Mouse (Mus musculus) bone marrow, adult 2 months (tissue): ENCODE data around the gene Fbln1. TPM values are rescaled to one million over a fixed set of nuclear protein-coding genes. Genes with fewer than 3 reads are reported as not detected.

Source experiments
- H3K27ac ChIP-seq: fragments of 200-500 bp; 2 replicates; pipeline ENCODE4 v1.5.1; 2012; ENCODE audit warnings: low read depth, mild to moderate bottlenecking, control low read depth, inconsistent platforms, low read length; ENCODE audit not compliant: control insufficient read depth, poor library complexity, insufficient read depth
- H3K4me1 ChIP-seq: fragments of 200-500 bp; 2 replicates; pipeline ENCODE4 v1.6.1; 2011; ENCODE audit warnings: low read length; ENCODE audit not compliant: control insufficient read depth, insufficient read depth
- H3K4me3 ChIP-seq: fragments of 200-500 bp; replicated peaks from 2 replicates; pipeline ENCODE3; 2011; ENCODE audit warnings: mild to moderate bottlenecking, low read depth, low read length, control low read depth; ENCODE audit not compliant: control insufficient read depth
- CTCF ChIP-seq: fragments of 200-500 bp; IDR thresholded peaks from 2 replicates; pipeline ENCODE4 v1.5.1; 2011; ENCODE audit warnings: low read length, control low read depth; ENCODE audit not compliant: control insufficient read depth, insufficient read depth
- POLR2A ChIP-seq: fragments of 200-500 bp; IDR thresholded peaks from 2 replicates; pipeline ENCODE4 v1.6.1; 2011; ENCODE audit warnings: low read depth, mild to moderate bottlenecking, control low read depth, low read length, borderline replicate concordance; ENCODE audit not compliant: control insufficient read depth
- WGBS: fragments of 180-500 bp; shearing (Covaris S2); methylation state at CpG from one replicate; pipeline ENCODE4 v1.1.7; 2018; 5-methylcytosine and 5-hydroxymethylcytosine counted together
- polyA plus RNA-seq: library from polyadenylated mRNA; stranded (reverse); fragments of >200 nt; gene quantifications from 2 replicates; pipeline ENCODE4 v1.2.4, GENCODE M21; 2011; ENCODE audit warnings: low replicate concordance; ENCODE audit not compliant: missing spikeins, insufficient read depth, insufficient read length

Gene Fbln1
- polyA plus RNA-seq, 1 experiment, result 2.0 TPM

DNA sequence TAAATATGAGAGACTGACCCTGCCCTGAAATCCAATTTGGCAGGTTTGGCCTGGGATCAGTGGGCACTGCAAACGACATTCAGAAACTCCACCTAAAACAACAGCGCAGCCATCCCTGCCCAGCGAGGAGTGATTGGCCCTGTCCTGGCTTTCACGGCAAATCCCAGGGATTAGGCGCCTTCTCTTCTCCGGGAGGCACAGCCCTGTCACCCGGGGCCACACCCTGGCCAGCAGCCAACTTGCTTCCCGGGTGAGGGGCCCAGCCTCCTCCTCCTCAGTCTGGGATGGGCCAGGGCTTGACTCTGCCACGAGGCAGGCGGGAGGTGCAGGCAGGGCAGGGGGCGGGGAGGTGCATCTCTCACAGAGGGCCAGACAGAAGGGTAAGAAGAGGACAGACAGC lies 67.2 kb downstream of the Fbln1 start:
- Histone ChIP-seq H3K27ac (no peak overlapping the region), H3K4me3 (no peak overlapping the region), H3K4me1 (no peaks in the 10 kb centered on the region)
- 64% methylated on average over 11 of the region's 11 CpGs for WGBS
- no peak for TF ChIP-seq CTCF
- TF ChIP-seq POLR2A, result no peak

DNA sequence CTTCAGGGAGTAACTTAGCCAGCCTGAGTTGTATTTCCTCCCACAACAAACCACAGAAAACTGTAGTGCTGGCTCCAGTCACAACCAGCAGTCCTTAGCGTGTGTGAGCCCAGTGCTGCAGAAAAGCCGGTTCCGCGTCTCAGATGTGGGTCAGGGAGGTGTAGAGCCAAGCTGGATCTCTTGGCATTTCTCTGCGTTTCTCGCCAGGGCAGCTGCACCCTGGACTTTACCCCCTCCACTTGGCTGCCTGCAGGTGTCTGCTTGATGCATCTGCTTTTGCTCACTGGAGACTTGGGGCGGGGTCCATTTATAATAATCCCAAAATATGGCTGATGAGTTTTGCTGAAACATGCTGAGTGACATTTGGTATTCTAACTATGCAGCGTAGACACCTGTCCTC lies 71.5 kb downstream of the Fbln1 start:
- TF ChIP-seq POLR2A, result no peak
- TF ChIP-seq CTCF, result no peak
- no peak overlapping the region for H3K4me3 ChIP-seq
- WGBS, result 80% methylated on average over 8 of the region's 8 CpGs
- no peak overlapping the region for H3K27ac ChIP-seq
- no peaks in the 10 kb centered on the region for H3K4me1 ChIP-seq

DNA sequence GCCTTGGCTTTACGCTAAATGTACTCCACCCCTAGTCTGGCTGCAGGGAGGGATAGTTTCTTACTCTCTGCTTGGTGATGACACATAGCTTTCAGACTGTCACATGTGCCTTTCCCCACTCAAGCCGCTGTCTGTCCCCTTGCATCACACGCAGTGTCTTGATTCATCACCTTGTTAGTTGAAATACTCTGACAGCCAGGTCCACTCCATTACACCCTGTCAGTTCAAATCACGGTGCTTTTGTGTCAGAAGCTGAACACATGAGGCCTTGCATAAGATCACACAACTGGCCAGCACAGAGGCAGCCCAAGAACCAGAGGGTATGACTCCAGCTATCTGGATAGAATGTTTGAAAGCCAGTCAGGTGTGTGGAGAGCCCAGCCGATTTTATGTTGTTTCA lies 73.2 kb downstream of the Fbln1 start:
- H3K27ac ChIP-seq, result no peak overlapping the region
- H3K4me3 ChIP-seq, result no peak overlapping the region
- 84% methylated on average over 5 of the region's 5 CpGs for WGBS
- TF ChIP-seq POLR2A, result no peak
- TF ChIP-seq CTCF, result no peak
- H3K4me1 ChIP-seq, result no peaks in the 10 kb centered on the region

DNA sequence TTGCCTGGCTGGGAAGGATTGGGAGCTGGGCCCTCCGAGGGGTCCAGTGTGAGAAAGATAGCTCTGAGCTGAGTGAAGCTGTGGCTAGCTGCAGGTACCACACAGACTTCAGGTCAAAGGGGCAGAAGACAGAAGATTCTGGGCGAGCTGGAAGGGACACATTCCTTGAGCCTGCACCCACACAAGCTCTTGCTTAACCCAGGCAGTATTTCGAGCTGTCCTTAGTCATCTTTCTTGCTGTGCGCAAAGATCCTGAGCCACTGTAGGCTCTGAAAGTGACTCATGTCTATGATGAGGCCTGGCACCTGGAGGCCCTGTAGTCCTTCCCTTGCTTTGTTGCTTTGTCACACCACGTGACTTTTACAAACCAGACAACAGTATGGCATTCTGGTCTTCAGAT lies 76.3 kb downstream of the Fbln1 start:
- no peak for TF ChIP-seq POLR2A
- no peak for TF ChIP-seq CTCF
- H3K27ac ChIP-seq, result no peak overlapping the region
- no peak overlapping the region for H3K4me3 ChIP-seq
- no peaks in the 10 kb centered on the region for H3K4me1 ChIP-seq
- 69% methylated on average over 5 of the region's 5 CpGs for WGBS

DNA sequence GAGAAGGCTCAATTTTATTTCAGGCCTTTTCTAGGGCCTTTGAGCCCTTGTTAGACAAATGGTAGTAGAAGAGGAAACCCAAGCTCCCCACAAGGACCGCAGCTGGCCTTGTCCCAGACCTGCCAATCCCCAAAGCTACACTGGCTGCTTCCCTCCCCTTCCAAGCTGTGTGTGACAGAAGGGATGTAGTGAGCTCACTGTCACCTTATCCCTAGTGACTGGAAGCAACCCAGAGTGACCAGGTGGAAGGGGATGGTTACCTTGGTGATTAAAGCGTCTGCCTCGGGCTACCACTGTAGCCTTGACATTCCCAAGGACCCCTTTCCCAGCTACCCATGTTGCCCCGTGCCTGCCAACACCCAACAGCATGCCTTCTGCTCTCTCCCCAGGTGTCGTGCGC lies 78.9 kb downstream of the Fbln1 start:
- Histone ChIP-seq H3K4me1 (no peaks in the 10 kb centered on the region), H3K4me3 (no peak overlapping the region), H3K27ac (no peak overlapping the region)
- WGBS, result 83% methylated on average over 6 of the region's 6 CpGs
- no peak for TF ChIP-seq POLR2A
- TF ChIP-seq CTCF, result no peak

DNA sequence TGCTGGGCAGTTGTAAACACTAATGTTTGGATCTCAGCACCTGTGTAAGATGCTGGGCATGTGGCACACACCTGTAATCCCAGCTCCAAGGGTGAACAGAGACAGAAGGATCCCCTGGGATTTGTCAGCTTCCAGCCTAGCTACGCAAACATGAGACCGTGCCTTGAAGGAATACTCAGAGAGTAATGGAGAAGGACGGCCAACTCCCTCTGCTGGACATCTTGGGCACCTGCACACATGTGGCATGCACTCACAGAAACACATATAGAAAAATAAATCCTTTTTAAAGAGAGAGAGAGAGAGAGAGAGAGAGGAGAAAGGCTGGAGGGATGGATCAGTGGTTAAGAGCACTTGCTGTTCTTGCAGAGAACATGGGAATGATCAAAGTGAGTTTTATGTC lies 88.9 kb downstream of the Fbln1 start:
- no peaks in the 10 kb centered on the region for H3K4me1 ChIP-seq
- TF ChIP-seq POLR2A (no peak), CTCF (peak; percentile 23; the same call in 1 of the 2 replicates)
- no peak overlapping the region for H3K4me3 ChIP-seq
- H3K27ac ChIP-seq, result no peak overlapping the region
- 86% methylated on average over 3 of the region's 3 CpGs for WGBS

DNA sequence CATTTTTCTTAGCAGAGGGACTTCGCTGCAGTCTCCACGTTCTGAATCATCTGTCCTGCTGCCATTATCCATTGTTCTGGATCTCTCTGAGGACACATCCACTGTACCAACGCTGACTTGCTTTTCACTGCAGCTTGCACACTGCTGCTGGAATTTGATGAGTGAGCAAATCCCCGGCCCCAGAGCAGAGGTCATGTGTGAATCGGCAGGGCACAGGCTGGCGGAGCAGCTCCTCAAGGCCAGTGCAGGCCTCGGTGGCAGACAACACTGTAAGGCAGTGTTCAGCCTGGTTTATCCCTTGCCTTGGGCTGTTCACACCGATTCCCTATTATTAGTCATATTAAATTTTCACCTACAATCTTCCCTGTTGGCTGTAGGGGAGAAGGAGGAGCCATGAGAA lies 89.8 kb downstream of the Fbln1 start:
- TF ChIP-seq CTCF, result no peak
- no peak for TF ChIP-seq POLR2A
- Histone ChIP-seq H3K4me1 (no peaks in the 10 kb centered on the region), H3K27ac (no peak overlapping the region), H3K4me3 (no peak overlapping the region)
- WGBS, result 78% methylated on average over 8 of the region's 8 CpGs

DNA sequence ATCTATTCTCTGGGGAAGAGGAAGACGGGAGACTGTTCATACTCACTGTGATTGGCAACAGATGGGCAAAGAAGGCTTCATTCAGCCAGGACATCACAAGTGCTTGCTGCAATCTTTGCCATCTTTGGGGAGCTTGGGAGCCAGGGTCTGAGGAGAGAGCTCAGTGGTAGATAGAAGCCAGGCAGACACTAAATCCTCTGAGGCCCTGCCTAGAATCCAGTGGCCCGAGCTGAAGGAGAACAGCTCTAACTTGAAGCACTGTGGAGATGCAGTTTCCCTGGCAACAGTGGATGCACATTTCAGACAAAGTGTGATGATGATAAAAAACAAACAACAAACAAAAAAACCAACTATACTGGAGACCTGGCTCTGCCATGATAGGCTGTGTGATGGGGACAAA lies 90.2 kb downstream of the Fbln1 start:
- H3K27ac ChIP-seq, result no peak overlapping the region
- no peaks in the 10 kb centered on the region for H3K4me1 ChIP-seq
- TF ChIP-seq POLR2A (no peak), CTCF (no peak)
- no peak overlapping the region for H3K4me3 ChIP-seq
- 75% methylated on average over 2 of the region's 2 CpGs for WGBS

DNA sequence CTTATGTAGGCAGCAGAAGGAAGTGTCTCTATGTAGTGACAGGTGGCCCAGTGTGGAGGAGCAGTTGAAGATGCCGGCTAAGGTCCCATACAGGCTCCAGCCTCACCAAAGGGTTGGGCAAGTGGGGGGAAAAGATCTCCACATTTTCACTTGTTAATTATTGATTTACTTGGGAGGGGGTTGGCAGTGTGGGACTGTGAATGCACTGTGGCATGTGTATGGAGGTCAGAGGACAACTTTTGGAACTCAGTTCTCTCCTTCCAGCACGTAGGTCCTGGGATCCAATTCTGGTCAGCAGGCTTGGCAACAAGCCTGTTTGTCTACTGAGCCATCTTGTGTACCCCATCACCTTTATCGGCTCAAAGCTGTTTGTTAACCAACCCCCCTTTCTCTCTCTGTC lies 90.8 kb downstream of the Fbln1 start:
- no peak overlapping the region for H3K4me3 ChIP-seq
- no peak overlapping the region for H3K27ac ChIP-seq
- no peak for TF ChIP-seq POLR2A
- no peak for TF ChIP-seq CTCF
- H3K4me1 ChIP-seq, result no peaks in the 10 kb centered on the region
- 78% methylated on average over 3 of the region's 3 CpGs for WGBS
